Mouse (Mus musculus) brain, embryonic 14.5 days (tissue): Measurements from ENCODE around the gene Creb5.

Experiments
- CTCF ChIP-seq: fragments of 200-500 bp; IDR thresholded peaks from 2 replicates; pipeline ENCODE4 v1.5.1; 2012; ENCODE audit warnings: inconsistent platforms, mild to moderate bottlenecking, moderate library complexity, borderline replicate concordance; ENCODE audit not compliant: insufficient read depth, insufficient read length; ENCODE audit errors: extremely low read depth
- POLR2A ChIP-seq: fragments of 200-500 bp; IDR thresholded peaks from 2 replicates; pipeline ENCODE4 v1.6.1; 2012; ENCODE audit warnings: mild to moderate bottlenecking, inconsistent platforms, borderline replicate concordance; ENCODE audit not compliant: poor library complexity, insufficient read depth, insufficient read length, severe bottlenecking; ENCODE audit errors: extremely low read depth

- TF ChIP-seq CTCF = peak; percentile 98
- TF ChIP-seq POLR2A = no peak
Observed at GRCm38 (mm10) chr6:53721595-53721994, 434.5 kb downstream of the Creb5 start.
